Mouse (Mus musculus): ENCODE results near the gene 1700011L22Rik. TPM values are rescaled to one million over a fixed set of nuclear protein-coding genes. Genes with fewer than 3 reads are reported as not detected.
A peak's percentile ranks its signal among the peaks of the same experiment; 100 is the strongest.

Gene 1700011L22Rik
- not detected in 2 replicates for polyA plus RNA-seq (2015; fragmentation: Nextera tagmentation; extraction: Ambion mirVana)

DNA sequence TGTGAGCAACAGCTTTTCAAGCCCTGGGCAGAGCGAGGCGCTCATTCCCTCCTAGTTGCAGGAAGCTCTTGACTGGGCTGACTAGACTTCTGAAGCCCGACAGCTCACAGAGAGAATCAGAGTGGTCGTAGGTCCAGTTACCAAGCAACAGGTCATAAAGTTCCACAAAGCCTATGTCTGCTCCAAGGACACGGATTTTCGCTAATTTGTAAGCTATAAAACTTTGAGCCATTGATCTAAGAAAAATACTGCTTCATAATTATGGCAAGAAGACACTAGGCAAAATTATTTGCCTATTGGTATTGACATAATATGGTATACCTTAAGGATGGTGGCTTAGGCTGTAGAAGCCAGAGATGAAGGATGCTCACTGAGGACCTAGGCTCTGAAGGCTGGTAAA, at the start of gene 1700011L22Rik:
1700011L22Rik (minus strand) TSS at position 101 of the 400 bp plus-strand sequence.
- H3K4me1 ChIP-seq (ENCODE audit: control insufficient read depth, insufficient read depth, low read length) = peaks cover 28% of the 10 kb centered on the region
- no peak for ATAC-seq (replicated peaks; ENCODE audit: extremely low read depth, insufficient read depth, low FRiP score)
- H3K4me3 ChIP-seq (ENCODE audit: low read length) = no peak within 1 kb of the TSS
- H3K27ac ChIP-seq (ENCODE audit: low read length) = no peak within 1 kb of the TSS
- no peaks in the 10 kb centered on the region for H3K27me3 ChIP-seq (ENCODE audit: control insufficient read depth, insufficient read depth, low read length)
- H3K4me2 ChIP-seq (ENCODE audit: low read depth, low read length) = no peak within 1 kb of the TSS
- WGBS = 87% methylated on average over 6 of the region's 6 CpGs
- peaks cover 2% of the 10 kb centered on the region; the same call in 1 of the 2 replicates for H3K9me3 ChIP-seq (replicated peaks; ENCODE audit: control insufficient read depth, low read length)
- H3K36me3 ChIP-seq (ENCODE audit: control insufficient read depth, insufficient read depth) = no peaks in the 10 kb centered on the region
- no peak within 1 kb of the TSS for H3K9ac ChIP-seq (ENCODE audit: low read length)

DNA sequence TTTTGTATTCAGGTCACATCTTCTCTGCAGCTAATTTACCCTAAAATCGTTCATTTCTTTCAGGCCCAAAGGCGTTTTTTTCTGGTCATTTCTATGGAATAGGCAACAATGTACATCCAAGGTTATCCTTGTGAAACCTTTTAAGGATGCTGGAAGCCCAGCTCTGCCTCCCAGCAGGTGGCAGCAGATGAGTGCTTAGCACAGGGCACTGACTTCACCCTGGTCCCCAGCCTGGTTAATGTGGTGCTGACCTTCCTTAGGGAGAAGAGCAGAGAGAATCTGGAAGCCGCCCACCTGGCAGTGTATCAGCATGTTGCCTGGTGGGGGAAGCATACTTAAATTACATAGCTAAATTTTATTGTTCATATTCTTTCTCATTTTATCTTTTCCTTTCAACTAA, 49.4 kb upstream of the 1700011L22Rik start:
- Histone ChIP-seq H3K9ac (ENCODE audit: low read length) (no peak overlapping the region), H3K4me1 (ENCODE audit: control insufficient read depth, insufficient read depth, low read length) (peaks cover 13% of the 10 kb centered on the region), H3K4me2 (ENCODE audit: low read depth, low read length) (no peak overlapping the region), H3K9me3 (replicated peaks; ENCODE audit: control insufficient read depth, low read length) (no peaks in the 10 kb centered on the region), H3K27ac (ENCODE audit: low read length) (no peak overlapping the region), H3K27me3 (ENCODE audit: control insufficient read depth, insufficient read depth, low read length) (no peaks in the 10 kb centered on the region), H3K36me3 (ENCODE audit: control insufficient read depth, insufficient read depth) (no peaks in the 10 kb centered on the region), H3K4me3 (ENCODE audit: low read length) (no peak overlapping the region)
- WGBS = 27% methylated on average over 3 of the region's 3 CpGs
- ATAC-seq (replicated peaks; ENCODE audit: extremely low read depth, insufficient read depth, low FRiP score) = no peak

DNA sequence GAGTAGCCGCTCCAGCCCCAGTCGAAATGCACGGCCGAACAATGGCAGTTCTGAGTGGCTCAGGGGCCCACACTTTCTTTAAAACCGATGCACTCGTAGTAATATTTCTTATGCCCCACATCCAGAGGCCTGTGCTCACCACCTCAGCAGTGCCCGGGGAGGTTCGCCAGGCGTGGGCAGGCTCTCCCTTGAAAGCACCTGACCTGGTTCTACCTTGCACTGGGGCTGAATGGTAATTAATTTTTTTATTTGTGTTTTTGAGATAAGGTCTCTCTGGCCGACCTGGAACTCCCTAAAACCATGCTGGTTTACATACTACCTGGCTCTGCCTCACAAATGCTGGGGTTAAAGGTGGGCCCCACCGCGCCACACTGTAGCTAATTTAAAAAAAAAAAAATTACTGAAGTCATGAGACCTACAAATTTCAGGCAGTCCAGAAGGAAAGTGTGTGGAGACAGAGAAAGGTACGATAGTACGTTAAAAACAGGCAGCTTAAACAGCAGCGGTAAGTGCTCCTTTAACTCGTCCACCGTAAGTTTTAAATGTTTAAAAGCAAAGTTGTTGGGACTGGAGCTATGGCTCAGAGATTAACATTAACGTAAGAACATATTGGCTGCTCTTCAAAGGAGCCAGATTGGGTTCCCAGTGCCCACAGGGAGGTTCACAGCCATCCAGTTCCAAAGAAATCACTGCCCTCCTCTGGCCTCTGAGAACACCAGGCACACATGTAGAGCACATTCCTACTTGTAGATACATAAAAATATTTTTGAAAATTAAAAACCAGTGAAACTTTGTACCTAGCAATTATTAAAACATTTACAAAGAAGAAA, 47.1 kb upstream of the 1700011L22Rik start:
- Histone ChIP-seq H3K4me2 (ENCODE audit: low read depth, low read length) (peak overlapping the region; percentile 86), H3K4me3 (ENCODE audit: low read length) (peak overlapping the region; percentile 80), H3K4me1 (ENCODE audit: control insufficient read depth, insufficient read depth, low read length) (peaks cover 17% of the 10 kb centered on the region), H3K9ac (ENCODE audit: low read length) (peak overlapping the region; percentile 90), H3K27me3 (ENCODE audit: control insufficient read depth, insufficient read depth, low read length) (no peaks in the 10 kb centered on the region), H3K27ac (ENCODE audit: low read length) (peak overlapping the region; percentile 98), H3K9me3 (replicated peaks; ENCODE audit: control insufficient read depth, low read length) (no peaks in the 10 kb centered on the region), H3K36me3 (ENCODE audit: control insufficient read depth, insufficient read depth) (no peaks in the 10 kb centered on the region)
- ATAC-seq (replicated peaks; ENCODE audit: extremely low read depth, insufficient read depth, low FRiP score) = no peak
- 15% methylated on average over 18 of the region's 18 CpGs for WGBS

GRCm38 (mm10) chr8:79294610-79295275, 46.4 kb upstream of the 1700011L22Rik start, which contains the start of gene Mmaa:
Mmaa (minus strand) TSS chr8:79294937.
- Histone ChIP-seq H3K27ac (ENCODE audit: low read length) (peak within 1 kb of the TSS; percentile 99), H3K4me2 (ENCODE audit: low read depth, low read length) (peak within 1 kb of the TSS; percentile 86), H3K36me3 (ENCODE audit: control insufficient read depth, insufficient read depth) (no peaks in the 10 kb centered on the region), H3K27me3 (ENCODE audit: control insufficient read depth, insufficient read depth, low read length) (no peaks in the 10 kb centered on the region), H3K4me3 (ENCODE audit: low read length) (peak within 1 kb of the TSS; percentile 80), H3K4me1 (ENCODE audit: control insufficient read depth, insufficient read depth, low read length) (peaks cover 17% of the 10 kb centered on the region), H3K9me3 (replicated peaks; ENCODE audit: control insufficient read depth, low read length) (no peaks in the 10 kb centered on the region), H3K9ac (ENCODE audit: low read length) (peak within 1 kb of the TSS; percentile 91)
- peak; percentile 98 for ATAC-seq (replicated peaks; ENCODE audit: extremely low read depth, insufficient read depth, low FRiP score)
- WGBS = under 1% methylated on average over 74 of the region's 74 CpGs

DNA sequence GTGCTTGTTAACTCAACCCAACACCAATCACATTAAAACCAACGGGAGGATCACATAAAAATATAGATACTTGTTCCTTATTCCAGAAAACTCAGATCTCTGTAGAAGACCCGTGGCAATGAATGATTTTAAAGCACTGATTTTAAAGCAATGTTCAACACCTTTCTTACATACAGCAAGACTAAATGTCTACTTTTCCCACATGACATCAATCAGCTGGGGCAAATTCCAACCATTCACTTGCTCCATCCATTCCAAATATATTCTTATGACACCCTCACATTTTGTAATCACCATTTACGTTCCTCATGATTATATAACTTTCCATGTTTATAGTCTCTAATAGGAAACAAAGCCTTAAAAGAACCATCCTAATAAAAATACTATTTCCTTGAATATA, 45.5 kb upstream of the 1700011L22Rik start:
- 50% methylated on average over 3 of the region's 3 CpGs for WGBS
- no peaks in the 10 kb centered on the region for H3K9me3 ChIP-seq (replicated peaks; ENCODE audit: control insufficient read depth, low read length)
- H3K4me1 ChIP-seq (ENCODE audit: control insufficient read depth, insufficient read depth, low read length) = peaks cover 21% of the 10 kb centered on the region
- peak overlapping the region; percentile 91 for H3K9ac ChIP-seq (ENCODE audit: low read length)
- peak overlapping the region; percentile 72 for H3K4me2 ChIP-seq (ENCODE audit: low read depth, low read length)
- H3K4me3 ChIP-seq (ENCODE audit: low read length) = peak overlapping the region; percentile 34
- no peaks in the 10 kb centered on the region for H3K27me3 ChIP-seq (ENCODE audit: control insufficient read depth, insufficient read depth, low read length)
- no peaks in the 10 kb centered on the region for H3K36me3 ChIP-seq (ENCODE audit: control insufficient read depth, insufficient read depth)
- peak overlapping the region; percentile 57 for H3K27ac ChIP-seq (ENCODE audit: low read length)
- ATAC-seq (replicated peaks; ENCODE audit: extremely low read depth, insufficient read depth, low FRiP score) = no peak

DNA sequence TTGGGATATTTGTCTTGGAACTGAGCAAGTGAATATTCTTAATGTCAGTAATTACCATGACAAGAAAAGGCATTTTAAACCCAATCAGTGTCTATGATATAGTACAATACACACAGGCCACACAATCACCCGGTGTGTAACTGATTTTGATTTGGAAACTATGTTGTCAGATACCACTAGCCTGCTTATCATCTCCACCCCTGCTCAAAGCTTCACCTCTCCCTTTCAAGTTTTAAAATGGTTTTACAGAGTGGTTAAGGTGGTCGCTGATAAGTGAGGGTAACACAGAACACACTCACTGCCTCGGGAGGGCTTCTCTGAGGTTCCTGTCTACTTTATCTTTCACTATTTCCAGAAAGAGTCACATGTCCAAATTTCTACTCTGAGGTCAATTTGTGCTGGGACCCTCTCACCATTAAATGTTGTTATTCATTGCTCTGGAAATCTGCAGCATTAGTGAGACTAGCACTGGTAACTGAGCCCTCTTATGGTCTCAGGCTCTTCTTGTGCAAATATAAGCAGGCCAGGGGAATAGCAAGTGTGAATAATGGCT, 44.4 kb upstream of the 1700011L22Rik start:
- H3K36me3 ChIP-seq (ENCODE audit: control insufficient read depth, insufficient read depth) = no peaks in the 10 kb centered on the region
- peak overlapping the region; percentile 54; the same call in 1 of the 2 replicates for H3K9ac ChIP-seq (ENCODE audit: low read length)
- peak overlapping the region; percentile 57 for H3K27ac ChIP-seq (ENCODE audit: low read length)
- no peaks in the 10 kb centered on the region for H3K27me3 ChIP-seq (ENCODE audit: control insufficient read depth, insufficient read depth, low read length)
- H3K4me3 ChIP-seq (ENCODE audit: low read length) = no peak overlapping the region
- H3K9me3 ChIP-seq (replicated peaks; ENCODE audit: control insufficient read depth, low read length) = no peaks in the 10 kb centered on the region
- ATAC-seq (replicated peaks; ENCODE audit: extremely low read depth, insufficient read depth, low FRiP score) = no peak
- peak overlapping the region; percentile 72; the same call in 1 of the 2 replicates for H3K4me2 ChIP-seq (ENCODE audit: low read depth, low read length)
- WGBS = 24% methylated on average over 3 of the region's 3 CpGs
- H3K4me1 ChIP-seq (ENCODE audit: control insufficient read depth, insufficient read depth, low read length) = peaks cover 21% of the 10 kb centered on the region

- Histone ChIP-seq H3K9ac (ENCODE audit: low read length) (no peak overlapping the region), H3K4me2 (ENCODE audit: low read depth, low read length) (no peak overlapping the region), H3K4me3 (ENCODE audit: low read length) (no peak overlapping the region), H3K27me3 (ENCODE audit: control insufficient read depth, insufficient read depth, low read length) (no peaks in the 10 kb centered on the region), H3K36me3 (ENCODE audit: control insufficient read depth, insufficient read depth) (no peaks in the 10 kb centered on the region), H3K9me3 (replicated peaks; ENCODE audit: control insufficient read depth, low read length) (no peaks in the 10 kb centered on the region), H3K27ac (ENCODE audit: low read length) (no peak overlapping the region), H3K4me1 (ENCODE audit: control insufficient read depth, insufficient read depth, low read length) (peaks cover 20% of the 10 kb centered on the region)
- ATAC-seq (replicated peaks; ENCODE audit: extremely low read depth, insufficient read depth, low FRiP score) = no peak
- 63% methylated on average over 5 of the region's 5 CpGs for WGBS
Observed at GRCm38 (mm10) chr8:79289592-79289991, 41.2 kb upstream of the 1700011L22Rik start.

- WGBS = 71% methylated on average over 2 of the region's 2 CpGs
- H3K27ac ChIP-seq (ENCODE audit: low read length) = no peak overlapping the region
- ATAC-seq (replicated peaks; ENCODE audit: extremely low read depth, insufficient read depth, low FRiP score) = no peak
- no peak overlapping the region for H3K4me2 ChIP-seq (ENCODE audit: low read depth, low read length)
- H3K36me3 ChIP-seq (ENCODE audit: control insufficient read depth, insufficient read depth) = no peaks in the 10 kb centered on the region
- H3K9ac ChIP-seq (ENCODE audit: low read length) = no peak overlapping the region
- H3K27me3 ChIP-seq (ENCODE audit: control insufficient read depth, insufficient read depth, low read length) = no peaks in the 10 kb centered on the region
- no peaks in the 10 kb centered on the region for H3K9me3 ChIP-seq (replicated peaks; ENCODE audit: control insufficient read depth, low read length)
- H3K4me3 ChIP-seq (ENCODE audit: low read length) = no peak overlapping the region
- peaks cover 17% of the 10 kb centered on the region for H3K4me1 ChIP-seq (ENCODE audit: control insufficient read depth, insufficient read depth, low read length)
Observed at GRCm38 (mm10) chr8:79288681-79289080, 40.3 kb upstream of the 1700011L22Rik start.

DNA sequence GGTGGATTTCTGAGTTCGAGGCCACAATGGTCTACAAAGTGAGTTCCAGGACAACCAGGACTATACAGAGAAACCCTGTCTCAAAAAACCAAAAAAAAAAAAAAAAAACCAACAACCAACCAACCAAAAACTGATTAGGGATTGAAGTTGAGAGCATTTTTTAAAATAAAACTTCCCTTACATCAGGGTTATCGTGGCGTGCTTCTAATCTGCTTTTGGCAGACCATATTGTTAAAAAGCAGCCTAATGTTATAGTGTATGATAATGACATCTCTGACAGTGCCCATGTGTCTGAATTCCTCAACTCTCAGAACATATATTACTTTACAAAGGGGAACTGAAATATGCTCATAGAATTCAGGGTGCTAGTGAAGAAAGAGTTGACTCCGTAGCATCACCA, 39.9 kb upstream of the 1700011L22Rik start:
- Histone ChIP-seq H3K4me1 (ENCODE audit: control insufficient read depth, insufficient read depth, low read length) (peaks cover 13% of the 10 kb centered on the region), H3K36me3 (ENCODE audit: control insufficient read depth, insufficient read depth) (no peaks in the 10 kb centered on the region), H3K4me2 (ENCODE audit: low read depth, low read length) (no peak overlapping the region), H3K27me3 (ENCODE audit: control insufficient read depth, insufficient read depth, low read length) (no peaks in the 10 kb centered on the region), H3K9ac (ENCODE audit: low read length) (no peak overlapping the region), H3K4me3 (ENCODE audit: low read length) (no peak overlapping the region), H3K27ac (ENCODE audit: low read length) (no peak overlapping the region), H3K9me3 (replicated peaks; ENCODE audit: control insufficient read depth, low read length) (no peaks in the 10 kb centered on the region)
- ATAC-seq (replicated peaks; ENCODE audit: extremely low read depth, insufficient read depth, low FRiP score) = no peak
- whole genome bisulfite sequencing = 86% methylated on average over 4 of the region's 4 CpGs

Data from heart, embryonic 16.5 days (tissue).